Mouse (Mus musculus) central nervous system, embryonic 18 days (tissue): Measurements from ENCODE around the gene Ippk. TPM values are rescaled to one million over a fixed set of nuclear protein-coding genes. Genes with fewer than 3 reads are reported as not detected.

Experiments
- polyA plus RNA-seq: library from polyadenylated mRNA; depleted of rRNA; stranded (reverse); fragments of >200 nt; gene quantifications from 2 replicates; pipeline ENCODE4 v1.2.3, GENCODE M21; 2012; rRNA removed

Gene Ippk
- 10.4 and 11.0 TPM in 2 replicates for polyA plus RNA-seq

DNA sequence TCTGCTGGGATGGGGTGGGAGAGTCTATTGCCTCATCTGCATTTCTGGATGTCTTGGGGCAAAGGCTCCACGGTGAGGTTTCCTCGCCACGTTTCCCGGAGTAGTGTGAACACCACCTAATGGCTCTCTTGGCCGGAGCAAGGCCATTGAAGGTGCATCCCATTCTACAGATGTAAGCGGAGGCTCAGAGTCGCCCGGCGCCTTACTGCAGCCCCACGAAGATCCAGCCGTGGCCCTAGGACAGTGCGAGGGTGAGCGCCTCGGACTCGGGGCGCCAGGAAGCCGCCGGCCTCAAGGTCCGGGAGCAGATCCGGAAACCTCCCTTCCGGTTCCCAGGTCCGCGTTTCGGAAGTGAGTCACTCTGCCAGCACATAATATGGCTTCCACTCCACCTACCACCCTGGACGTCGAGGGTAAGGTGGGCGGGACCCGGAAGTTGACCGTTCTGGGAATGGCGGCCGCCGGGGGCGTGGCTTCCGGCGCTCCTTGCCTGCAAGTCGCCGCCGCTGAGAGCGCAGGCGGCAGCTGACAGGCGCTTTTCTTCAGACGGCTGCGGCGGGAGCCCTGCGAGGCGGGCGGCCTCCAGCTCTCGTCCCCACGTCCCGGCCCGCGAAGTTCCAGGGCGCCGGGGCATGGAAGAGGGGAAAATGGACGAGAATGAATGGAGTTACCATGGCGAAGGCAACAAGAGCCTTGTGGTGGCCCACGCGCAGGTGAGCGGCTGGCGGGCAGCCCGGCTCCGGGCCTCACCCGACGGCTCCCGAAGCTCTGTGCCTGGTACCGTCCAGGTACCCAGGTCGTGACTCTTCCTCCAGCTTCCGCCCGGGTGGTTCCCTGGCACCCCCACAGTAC, at the start of gene Ippk:
TSS of gene Ippk (plus strand) at position 496 of the 852 bp plus-strand sequence.

DNA sequence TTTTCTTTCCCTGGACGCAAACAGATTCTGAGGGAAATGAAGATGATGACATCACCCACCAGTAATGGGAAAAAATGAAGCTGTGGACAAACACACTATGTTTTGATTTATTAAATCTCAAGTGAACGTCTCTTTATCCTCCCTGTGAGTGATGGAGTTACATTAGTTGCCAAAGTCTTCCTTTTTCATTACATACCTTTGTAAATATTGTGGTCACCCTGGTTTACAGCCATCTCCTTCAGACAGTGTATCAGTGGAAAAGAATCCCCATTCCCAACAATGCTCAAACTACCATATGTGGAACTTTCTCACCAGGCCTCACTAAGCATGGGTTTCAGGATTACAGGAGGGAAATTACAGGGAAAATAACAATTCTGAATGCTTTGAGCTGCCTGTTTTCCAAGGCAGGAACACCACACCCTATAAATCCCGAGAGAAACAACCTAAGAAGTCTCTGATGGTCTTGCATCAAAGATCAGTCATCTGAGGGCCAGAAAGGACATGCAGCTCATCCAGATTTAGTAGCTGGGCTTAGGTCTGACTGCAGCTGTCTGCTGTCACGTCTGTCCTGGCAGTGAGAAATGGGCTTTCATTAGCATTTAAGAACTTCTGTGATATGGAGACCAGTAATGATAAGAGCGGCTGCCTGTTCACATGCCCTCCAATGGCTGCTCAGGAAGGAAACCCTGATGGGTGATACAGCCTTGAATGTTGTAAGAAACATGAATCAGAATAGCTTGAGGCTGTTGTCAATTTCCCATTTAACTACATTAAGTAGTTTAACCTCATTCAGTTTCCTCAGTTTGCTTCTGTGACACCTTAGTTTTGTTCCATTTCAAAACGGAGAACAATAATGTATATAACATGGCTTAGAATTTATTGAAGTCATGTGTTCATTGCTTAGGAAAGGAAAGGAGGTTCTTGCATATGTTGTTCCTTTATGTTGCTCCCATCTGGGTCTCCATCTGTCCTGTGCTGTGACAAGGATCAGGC, 71.6 kb downstream of the Ippk start, which contains the start of gene Tes3-ps:
TSS of gene Tes3-ps (plus strand) at position 943 of the 993 bp plus-strand sequence.

DNA sequence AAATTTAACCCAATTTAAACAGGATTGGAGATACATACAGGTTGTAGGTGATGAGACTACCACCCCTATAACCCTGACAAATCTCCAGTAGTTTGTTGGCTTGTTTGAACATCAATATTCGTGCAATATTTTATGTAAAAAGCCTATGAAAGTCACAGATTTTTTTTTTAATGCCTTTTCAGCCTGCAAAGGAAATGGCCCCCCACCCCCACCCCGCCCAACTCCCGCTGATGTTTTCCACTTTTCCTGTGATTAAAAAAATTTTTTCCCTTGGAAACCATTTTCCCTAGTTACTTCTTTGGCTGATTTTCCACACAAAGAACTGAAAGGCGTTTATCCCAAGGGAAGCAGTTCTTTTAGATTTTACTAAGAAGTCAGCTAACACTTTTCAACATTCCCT, 83.5 kb downstream of the Ippk start, which contains the start of gene Ecm2:
TSS of gene Ecm2 (plus strand) at position 301 of the 400 bp plus-strand sequence.

Other genes with a start within 250 kb of the Ippk start
- 27.5 and 29.3 TPM in 2 replicates for gene Ninj1, start 233.8 kb upstream of the Ippk start, polyA plus RNA-seq
- gene Card19, start 205.2 kb upstream of the Ippk start, polyA plus RNA-seq = 26.9 and 28.1 TPM in 2 replicates
- gene Susd3, start 172.5 kb upstream of the Ippk start, polyA plus RNA-seq = 0.35 and 0.60 TPM in 2 replicates
- gene Fgd3, start 100.9 kb upstream of the Ippk start, polyA plus RNA-seq = 12.1 and 13.3 TPM in 2 replicates
- 38.4 and 40.1 TPM in 2 replicates for gene Bicd2, start 79.7 kb upstream of the Ippk start, polyA plus RNA-seq
- gene Tes3-ps, start 72.1 kb downstream of the Ippk start, polyA plus RNA-seq = 0.32 and 0.36 TPM in 2 replicates
- gene Ecm2, start 83.6 kb downstream of the Ippk start, polyA plus RNA-seq = 2.1 and 2.8 TPM in 2 replicates
- gene Aspn, start 123.2 kb downstream of the Ippk start, polyA plus RNA-seq = 1.0 and 11.4 TPM in 2 replicates
- 0.75 and 3.2 TPM in 2 replicates for gene Omd, start 161.2 kb downstream of the Ippk start, polyA plus RNA-seq
- 7.8 and 15.6 TPM in 2 replicates for gene Ogn, start 186.8 kb downstream of the Ippk start, polyA plus RNA-seq
- gene Cenpp, start 231.5 kb downstream of the Ippk start, polyA plus RNA-seq = 2.9 and 3.6 TPM in 2 replicates
- gene Nol8, start 231.8 kb downstream of the Ippk start, polyA plus RNA-seq = 12.8 and 13.4 TPM in 2 replicates